Mouse (Mus musculus) intestine, embryonic 16.5 days (tissue): ENCODE results near the gene Mrps36. TPM values are rescaled to one million over a fixed set of nuclear protein-coding genes. Genes with fewer than 3 reads are reported as not detected.
A peak's percentile ranks its signal among the peaks of the same experiment; 100 is the strongest.

ENCODE experiments used
- ATAC-seq: fragments of 200-750 bp; cut with Nextera tagmentation; 2 replicates; pipeline ENCODE4 v1.8.0; 2017; ENCODE audit warnings: moderate TSS enrichment, moderate library complexity
- H3K27ac ChIP-seq: fragments of 300-500 bp; sonication (generic); 2 replicates; pipeline ENCODE4 v1.5.1; 2014; ENCODE audit warnings: mild to moderate bottlenecking, low read length
- H3K27me3 ChIP-seq: fragments of 300-500 bp; sonication (generic); replicated peaks from 2 replicates; pipeline ENCODE4 v1.6.1; 2014; ENCODE audit warnings: low read length, control low read depth, mixed read lengths; ENCODE audit not compliant: control insufficient read depth, insufficient read depth
- H3K36me3 ChIP-seq: fragments of 300-500 bp; sonication (generic); 2 replicates; pipeline ENCODE4 v1.6.1; 2014; ENCODE audit warnings: low read length, control low read depth; ENCODE audit not compliant: control insufficient read depth, insufficient read depth
- H3K4me1 ChIP-seq: fragments of 300-500 bp; sonication (generic); 2 replicates; pipeline ENCODE4 v1.6.1; 2014; ENCODE audit warnings: low read length, control low read depth, mixed read lengths; ENCODE audit not compliant: control insufficient read depth, insufficient read depth
- H3K4me2 ChIP-seq: fragments of 300-500 bp; sonication (generic); 2 replicates; pipeline ENCODE4 v1.6.1; 2014; ENCODE audit warnings: low read depth, low read length, control low read depth
- H3K4me3 ChIP-seq: fragments of 300-500 bp; sonication (generic); 2 replicates; pipeline ENCODE4 v1.5.1; 2014; ENCODE audit warnings: mild to moderate bottlenecking, low read length
- H3K9ac ChIP-seq: fragments of 300-500 bp; sonication (generic); 2 replicates; pipeline ENCODE4 v1.6.1; 2014; ENCODE audit warnings: low read depth, low read length
- H3K9me3 ChIP-seq: fragments of 300-500 bp; sonication (generic); 2 replicates; pipeline ENCODE4 v1.6.1; 2016; ENCODE audit warnings: low read length, control low read depth; ENCODE audit not compliant: control insufficient read depth
- WGBS: fragments of 180-500 bp; shearing (Covaris S2); extraction: QIAGEN DNeasy Blood & Tissue Kit; methylation state at CpG from one replicate; pipeline ENCODE4 v1.1.7; 2014; 5-methylcytosine and 5-hydroxymethylcytosine counted together
- polyA plus RNA-seq: library from polyadenylated mRNA; unstranded; fragments of >200 nt; fragmentation: Nextera tagmentation; extraction: Ambion mirVana; gene quantifications from 2 replicates; pipeline ENCODE4 v1.2.1, GENCODE M21; 2015

Gene Mrps36
- polyA plus RNA-seq, 1 experiment from 2014 or later: 296 TPM

GRCm38 (mm10) chr13:100775252-100776055, 31.0 kb upstream of the Mrps36 start, which contains the start of gene Cenph:
TSS of gene Cenph (minus strand) at chr13:100775899.
- Histone ChIP-seq H3K4me3 (peak within 1 kb of the TSS; percentile 96), H3K9ac (peak within 1 kb of the TSS; percentile 86), H3K9me3 (no peaks in the 10 kb centered on the region), H3K27me3 (no peaks in the 10 kb centered on the region), H3K4me2 (peak within 1 kb of the TSS; percentile 96), H3K36me3 (no peaks in the 10 kb centered on the region), H3K4me1 (peaks cover 15% of the 10 kb centered on the region), H3K27ac (peak within 1 kb of the TSS; percentile 17; the same call in 1 of the 2 replicates)
- ATAC-seq: peak; percentile 96
- 0% methylated on average over 46 of the region's 46 CpGs for WGBS

GRCm38 (mm10) chr13:100774704-100775103, 30.2 kb upstream of the Mrps36 start:
- Histone ChIP-seq H3K4me1 (peaks cover 15% of the 10 kb centered on the region), H3K9me3 (no peaks in the 10 kb centered on the region), H3K4me2 (peak overlapping the region; percentile 96), H3K36me3 (no peaks in the 10 kb centered on the region), H3K27ac (no peak overlapping the region), H3K27me3 (no peaks in the 10 kb centered on the region), H3K9ac (peak overlapping the region; percentile 86), H3K4me3 (peak overlapping the region; percentile 96)
- ATAC-seq: no peak

DNA sequence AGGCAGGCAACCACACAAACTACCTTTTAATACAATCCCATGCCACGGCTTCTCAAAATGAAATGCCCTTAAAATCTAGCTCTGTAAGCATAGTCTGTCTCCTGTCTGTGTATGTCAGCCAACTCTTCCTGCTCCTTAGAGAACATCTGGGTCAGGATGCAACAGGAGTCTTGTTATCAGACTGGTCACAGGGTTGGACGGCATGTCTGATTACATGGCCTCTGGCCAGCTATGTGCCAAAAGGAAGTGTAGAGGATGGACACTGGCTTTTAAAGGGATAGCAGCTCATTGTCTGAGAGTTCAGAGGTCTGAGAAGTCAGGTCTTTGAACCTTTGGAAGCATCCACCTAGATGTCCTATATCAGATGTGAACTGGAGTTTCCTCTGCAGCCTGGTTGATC, 10.9 kb upstream of the Mrps36 start:
- no peaks in the 10 kb centered on the region for H3K9me3 ChIP-seq
- no peak for ATAC-seq
- no peak overlapping the region for H3K4me3 ChIP-seq

GRCm38 (mm10) chr13:100754186-100754585, 9.7 kb upstream of the Mrps36 start:
- ATAC-seq: no peak
- Histone ChIP-seq H3K4me3 (no peak overlapping the region), H3K9me3 (no peaks in the 10 kb centered on the region), H3K4me1 (no peaks in the 10 kb centered on the region), H3K4me2 (no peak overlapping the region), H3K27me3 (no peaks in the 10 kb centered on the region), H3K9ac (no peak overlapping the region), H3K27ac (no peak overlapping the region), H3K36me3 (no peaks in the 10 kb centered on the region)
- 70% methylated on average over 4 of the region's 4 CpGs for whole genome bisulfite sequencing

More for the DNA sequence above, 10.9 kb upstream of the Mrps36 start:
- Histone ChIP-seq H3K9ac (no peak overlapping the region), H3K27me3 (no peaks in the 10 kb centered on the region), H3K4me2 (no peak overlapping the region), H3K36me3 (no peaks in the 10 kb centered on the region), H3K4me1 (no peaks in the 10 kb centered on the region), H3K27ac (no peak overlapping the region)
- 92% methylated on average over 2 of the region's 2 CpGs for WGBS

DNA sequence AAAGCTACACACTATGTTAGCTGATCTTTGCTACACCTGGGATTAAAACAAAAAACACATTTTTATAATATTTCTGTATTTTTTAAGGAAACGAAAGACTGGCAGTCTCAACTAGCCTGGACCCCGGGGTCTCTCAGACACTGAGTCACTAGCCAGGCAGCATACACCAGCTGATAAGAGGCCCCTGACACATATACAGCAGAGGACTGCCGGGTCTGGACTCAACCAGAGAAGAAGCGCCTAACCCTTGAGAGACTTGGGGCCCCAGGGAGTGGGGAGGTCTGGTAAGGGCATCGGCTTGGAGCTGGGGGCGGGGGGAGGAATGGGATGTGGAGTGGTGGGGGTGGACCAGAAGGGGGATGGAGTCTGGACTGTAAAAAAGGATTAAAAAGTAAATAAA, 8.6 kb upstream of the Mrps36 start:
- no peaks in the 10 kb centered on the region for H3K4me1 ChIP-seq
- H3K4me2 ChIP-seq: no peak overlapping the region
- no peaks in the 10 kb centered on the region for H3K9me3 ChIP-seq
- ATAC-seq: no peak
- H3K4me3 ChIP-seq: no peak overlapping the region
- no peak overlapping the region for H3K9ac ChIP-seq
- 81% methylated on average over 6 of the region's 6 CpGs for WGBS
- H3K36me3 ChIP-seq: no peaks in the 10 kb centered on the region
- no peaks in the 10 kb centered on the region for H3K27me3 ChIP-seq
- H3K27ac ChIP-seq: no peak overlapping the region

- no peaks in the 10 kb centered on the region for H3K4me1 ChIP-seq
Measured at GRCm38 (mm10) chr13:100752529-100752928, 8.1 kb upstream of the Mrps36 start.

GRCm38 (mm10) chr13:100751402-100751801, 6.9 kb upstream of the Mrps36 start:
- Histone ChIP-seq H3K4me2 (no peak overlapping the region), H3K9ac (no peak overlapping the region), H3K36me3 (no peaks in the 10 kb centered on the region), H3K9me3 (no peaks in the 10 kb centered on the region), H3K4me1 (no peaks in the 10 kb centered on the region), H3K4me3 (no peak overlapping the region), H3K27me3 (no peaks in the 10 kb centered on the region), H3K27ac (no peak overlapping the region)
- ATAC-seq: no peak
- WGBS: 83% methylated on average over 3 of the region's 3 CpGs

More at GRCm38 (mm10) chr13:100752529-100752928, 8.1 kb upstream of the Mrps36 start:
- no peaks in the 10 kb centered on the region for H3K27me3 ChIP-seq
- H3K9me3 ChIP-seq: no peaks in the 10 kb centered on the region
- ATAC-seq: no peak
- H3K4me2 ChIP-seq: no peak overlapping the region
- H3K36me3 ChIP-seq: no peaks in the 10 kb centered on the region
- no peak overlapping the region for H3K4me3 ChIP-seq
- no peak overlapping the region for H3K27ac ChIP-seq
- 76% methylated on average over 8 of the region's 8 CpGs for WGBS
- no peak overlapping the region for H3K9ac ChIP-seq

DNA sequence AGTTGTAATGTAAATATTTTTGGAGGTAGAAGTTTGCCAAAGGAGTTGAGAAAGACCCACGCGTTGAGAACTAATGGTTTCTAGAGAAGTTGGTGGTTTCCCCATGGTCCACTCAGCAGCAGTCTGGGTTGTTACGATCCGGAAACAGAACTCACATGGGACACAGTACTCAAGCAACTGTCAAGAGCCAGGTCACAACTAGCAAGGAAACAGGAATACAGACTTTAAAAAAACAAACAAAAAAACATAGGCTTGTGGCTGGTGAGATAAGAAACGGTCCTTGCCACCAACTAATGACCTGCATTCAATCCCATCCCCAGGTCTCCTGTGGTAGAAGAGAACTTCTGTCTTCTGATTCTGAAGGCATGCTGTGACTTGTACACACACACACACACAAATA, 6.3 kb upstream of the Mrps36 start:
- no peak overlapping the region for H3K4me2 ChIP-seq
- H3K27me3 ChIP-seq: no peaks in the 10 kb centered on the region
- ATAC-seq: no peak
- H3K36me3 ChIP-seq: no peaks in the 10 kb centered on the region
- H3K27ac ChIP-seq: no peak overlapping the region
- H3K9me3 ChIP-seq: no peaks in the 10 kb centered on the region
- H3K4me3 ChIP-seq: no peak overlapping the region
- 81% methylated on average over 5 of the region's 5 CpGs for WGBS
- no peak overlapping the region for H3K9ac ChIP-seq
- H3K4me1 ChIP-seq: no peaks in the 10 kb centered on the region

DNA sequence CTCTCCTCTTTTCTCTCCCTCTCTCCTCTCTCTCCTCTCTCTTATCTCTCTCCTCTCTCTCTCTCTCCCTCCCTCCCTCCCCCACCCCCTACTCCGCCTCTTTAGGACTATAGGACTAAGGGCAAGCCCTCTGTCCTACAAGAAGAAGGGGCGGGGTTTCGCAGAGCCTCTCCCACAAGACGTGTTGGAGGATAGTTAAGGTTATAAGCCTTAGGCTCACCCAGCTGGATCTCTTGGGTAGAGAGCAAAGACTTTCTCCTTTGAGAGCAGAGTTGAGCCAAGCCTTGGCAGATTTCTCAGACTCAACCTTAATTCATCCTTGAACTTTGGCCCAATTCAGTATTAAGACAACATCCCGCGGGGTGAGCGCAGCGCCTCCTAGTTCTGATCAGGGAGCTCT, 4.2 kb upstream of the Mrps36 start:
- no peak for ATAC-seq
- Histone ChIP-seq H3K4me3 (no peak overlapping the region), H3K9me3 (no peaks in the 10 kb centered on the region), H3K9ac (no peak overlapping the region), H3K4me1 (no peaks in the 10 kb centered on the region), H3K36me3 (no peaks in the 10 kb centered on the region), H3K27me3 (no peaks in the 10 kb centered on the region), H3K27ac (no peak overlapping the region), H3K4me2 (no peak overlapping the region)
- WGBS: 47% methylated on average over 8 of the region's 8 CpGs
